Mouse (Mus musculus) cortical plate, adult 2 months (tissue): ENCODE measurements at regions not wholly inside any gene's neighbourhood (a gene's known extent, or its start where the extent isn't known, plus 50 kb on each side); places are given as distances from the start of the nearest gene placed in this dataset.
A peak's percentile ranks its signal among the peaks of the same experiment; 100 is the strongest.

Source experiments
- CTCF ChIP-seq: fragments of 200-500 bp; IDR thresholded peaks from 2 replicates; pipeline ENCODE4 v1.5.1; 2011; ENCODE audit warnings: mild to moderate bottlenecking, control low read depth, low read length; ENCODE audit not compliant: insufficient read depth; ENCODE audit errors: extremely low read depth
- POLR2A ChIP-seq: fragments of 200-500 bp; IDR thresholded peaks from 2 replicates; pipeline ENCODE4 v1.6.1; 2011; ENCODE audit warnings: mild to moderate bottlenecking, low read length, control low read depth; ENCODE audit not compliant: insufficient read depth; ENCODE audit errors: extremely low read depth

- TF ChIP-seq CTCF (no peak), POLR2A (0 out of 2 replicates have a peak, but pooled peaks have one; percentile 25)
These were observed 50.7 kb upstream of the Zfp648 start for GRCm38 (mm10) chr1:154150167-154150851.
